Mouse (Mus musculus) left cerebral cortex, adult 2 months (tissue): ENCODE results near the gene Frmpd2. TPM values are rescaled to one million over a fixed set of nuclear protein-coding genes. Genes with fewer than 3 reads are reported as not detected.
A peak's percentile ranks its signal among the peaks of the same experiment; 100 is the strongest.

Experiments used
- DNase-seq, 2 experiments: peaks; one replicate each; pipeline ENCODE4 v3.0.0; 2021 to 2022; ENCODE audit warnings: low spot score in 2 of 2, mixed read lengths in 1 of 2; ENCODE audit errors: extremely low spot score in 1 of 2
- H3K27ac ChIP-seq: fragments of 200-600 bp; 2 replicates; pipeline ENCODE4 v1.8.1; 2022
- H3K4me3 ChIP-seq: fragments of 200-600 bp; 2 replicates; pipeline ENCODE4 v1.8.1; 2022
- CTCF ChIP-seq: fragments of 200-600 bp; IDR thresholded peaks from 2 replicates; pipeline ENCODE4 v1.8.1; 2022; ENCODE audit warnings: antibody characterized with exemption, mild to moderate bottlenecking, moderate library complexity
- intact Hi-C: fragments of 180-260 bp; cut with DNase I; formaldehyde crosslinking; loops from one replicate; pipeline ENCODE4 v1.15.1; 2025
- total RNA-seq, 2 experiments: library from RNA; stranded (reverse); gene quantifications; 2 replicates each; pipeline ENCODE4 v1.2.3; 2021

Gene Frmpd2
- total RNA-seq, 2 experiments from 2014 or later: 0.25 to 0.87 TPM

GRCm38 (mm10) chr14:33467766-33468165 lies 3.7 kb upstream of the Frmpd2 start:
- no peak for DNase-seq
- intact Hi-C loops: no loop called here
- Histone ChIP-seq H3K27ac (no peak overlapping the region), H3K4me3 (no peak overlapping the region)
- no peak for TF ChIP-seq CTCF

- DNase-seq: no peak
- TF ChIP-seq CTCF: no peak
- Histone ChIP-seq H3K4me3 (no peak overlapping the region), H3K27ac (no peak overlapping the region)
- intact Hi-C loops: loop anchor here (2.0 to 5.0 kb wide), 2 partner anchors 46 to 58 kb away; no protein-coding TSS in a partner anchor
Observed at GRCm38 (mm10) chr14:33474461-33474860, 3.0 kb downstream of the Frmpd2 start.

- DNase-seq: no peak
- TF ChIP-seq CTCF: no peak
- Histone ChIP-seq H3K27ac (no peak overlapping the region), H3K4me3 (no peak overlapping the region)
- intact Hi-C loops: no loop called here
Observed at GRCm38 (mm10) chr14:33476094-33476760, 4.7 kb downstream of the Frmpd2 start.

- no peak overlapping the region for H3K4me3 ChIP-seq
- intact Hi-C loops: no loop called here
- DNase-seq: no peak
- TF ChIP-seq CTCF: no peak
- no peak overlapping the region for H3K27ac ChIP-seq
Observed at GRCm38 (mm10) chr14:33481991-33482390, 10.5 kb downstream of the Frmpd2 start.

- intact Hi-C loops: no loop called here
- Histone ChIP-seq H3K27ac (no peak overlapping the region), H3K4me3 (no peak overlapping the region)
- TF ChIP-seq CTCF: no peak
- no peak for DNase-seq
Observed at GRCm38 (mm10) chr14:33487805-33488550, 16.5 kb downstream of the Frmpd2 start.

GRCm38 (mm10) chr14:33495226-33495625 lies 23.7 kb downstream of the Frmpd2 start:
- intact Hi-C loops: no loop called here
- Histone ChIP-seq H3K4me3 (no peak overlapping the region), H3K27ac (no peak overlapping the region)
- TF ChIP-seq CTCF: no peak
- DNase-seq: no peak

GRCm38 (mm10) chr14:33497418-33497817 lies 25.9 kb downstream of the Frmpd2 start:
- intact Hi-C loops: no loop called here
- no peak overlapping the region for H3K4me3 ChIP-seq
- no peak overlapping the region for H3K27ac ChIP-seq
- DNase-seq: no peak
- TF ChIP-seq CTCF: no peak

- intact Hi-C loops: no loop called here
- H3K27ac ChIP-seq: no peak overlapping the region
- H3K4me3 ChIP-seq: no peak overlapping the region
- DNase-seq: no peak
- no peak for TF ChIP-seq CTCF
Observed at GRCm38 (mm10) chr14:33498849-33499248, 27.4 kb downstream of the Frmpd2 start.

- peak in 1 of 2 experiments; percentile 31 for DNase-seq
Observed at GRCm38 (mm10) chr14:33500631-33501030, 29.1 kb downstream of the Frmpd2 start.

GRCm38 (mm10) chr14:33503311-33503710 lies 31.8 kb downstream of the Frmpd2 start:
- DNase-seq: no peak
- no peak for TF ChIP-seq CTCF
- Histone ChIP-seq H3K27ac (no peak overlapping the region), H3K4me3 (no peak overlapping the region)
- intact Hi-C loops: no loop called here

More at GRCm38 (mm10) chr14:33500631-33501030, 29.1 kb downstream of the Frmpd2 start:
- Histone ChIP-seq H3K4me3 (no peak overlapping the region), H3K27ac (no peak overlapping the region)
- no peak for TF ChIP-seq CTCF
- intact Hi-C loops: no loop called here

GRCm38 (mm10) chr14:33506696-33507095 lies 35.2 kb downstream of the Frmpd2 start:
- no peak for DNase-seq
- no peak overlapping the region for H3K27ac ChIP-seq
- intact Hi-C loops: no loop called here
- TF ChIP-seq CTCF: no peak
- no peak overlapping the region for H3K4me3 ChIP-seq

GRCm38 (mm10) chr14:33508660-33509059 lies 37.2 kb downstream of the Frmpd2 start:
- TF ChIP-seq CTCF: no peak
- intact Hi-C loops: no loop called here

More at GRCm38 (mm10) chr14:33508660-33509059, 37.2 kb downstream of the Frmpd2 start:
- Histone ChIP-seq H3K4me3 (no peak overlapping the region), H3K27ac (no peak overlapping the region)
- no peak for DNase-seq
